Mouse (Mus musculus) midbrain, embryonic 15.5 days (tissue): ENCODE results near the gene Arpp21. TPM values are rescaled to one million over a fixed set of nuclear protein-coding genes. Genes with fewer than 3 reads are reported as not detected.

ENCODE experiments used
- ATAC-seq: fragments of 200-750 bp; cut with Nextera tagmentation; replicated peaks from 2 replicates; pipeline ENCODE4 v1.8.0; 2017; ENCODE audit warnings: moderate TSS enrichment
- H3K27ac ChIP-seq: fragments of 300-500 bp; sonication (generic); 2 replicates; pipeline ENCODE4 v1.5.1; 2015; ENCODE audit warnings: mild to moderate bottlenecking, inconsistent platforms
- H3K27me3 ChIP-seq: fragments of 300-500 bp; sonication (generic); replicated peaks from 2 replicates; pipeline ENCODE4 v1.6.1; 2015; ENCODE audit warnings: inconsistent platforms
- H3K36me3 ChIP-seq: fragments of 300-500 bp; sonication (generic); replicated peaks from 2 replicates; pipeline ENCODE4 v1.6.1; 2015; ENCODE audit warnings: inconsistent platforms
- H3K4me1 ChIP-seq: fragments of 300-500 bp; sonication (generic); 2 replicates; pipeline ENCODE4 v1.6.1; 2015; ENCODE audit warnings: inconsistent platforms
- H3K4me2 ChIP-seq: fragments of 300-500 bp; sonication (generic); 2 replicates; pipeline ENCODE4 v1.6.1; 2015; ENCODE audit warnings: inconsistent platforms, mild to moderate bottlenecking, moderate library complexity
- H3K4me3 ChIP-seq: fragments of 300-500 bp; sonication (generic); 2 replicates; pipeline ENCODE4 v1.5.1; 2015; ENCODE audit warnings: mild to moderate bottlenecking, inconsistent platforms
- H3K9ac ChIP-seq: fragments of 300-500 bp; sonication (generic); 2 replicates; pipeline ENCODE4 v1.6.1; 2015; ENCODE audit warnings: mild to moderate bottlenecking, inconsistent platforms
- H3K9me3 ChIP-seq: fragments of 300-500 bp; sonication (generic); 2 replicates; pipeline ENCODE4 v1.6.1; 2016; ENCODE audit warnings: inconsistent platforms
- WGBS: fragments of 180-500 bp; shearing (Covaris S2); methylation state at CpG from one replicate; pipeline ENCODE4 v1.1.7; 2015; ENCODE audit warnings: mixed read lengths; 5-methylcytosine and 5-hydroxymethylcytosine counted together
- polyA plus RNA-seq: library from polyadenylated mRNA; unstranded; fragments of >200 nt; fragmentation: Nextera tagmentation; extraction: Ambion mirVana; gene quantifications from 2 replicates; pipeline ENCODE4 v1.2.1, GENCODE M21; 2015

Arpp21 gene
- polyA plus RNA-seq, 1 experiment from 2014 or later = 56.4 TPM

GRCm38 (mm10) chr9:112189394-112189793 lies 46.3 kb downstream of the Arpp21 start:
- 85% methylated on average over 10 of the region's 10 CpGs for WGBS
- no peak overlapping the region for H3K27ac ChIP-seq

GRCm38 (mm10) chr9:112188358-112188893 lies 47.3 kb downstream of the Arpp21 start:
- WGBS = 39% methylated on average over 12 of the region's 12 CpGs
- peak overlapping the region; percentile 50 for H3K27ac ChIP-seq

More at GRCm38 (mm10) chr9:112189394-112189793, 46.3 kb downstream of the Arpp21 start:
- H3K27me3 ChIP-seq = no peaks in the 10 kb centered on the region
- H3K4me2 ChIP-seq = no peak overlapping the region
- no peaks in the 10 kb centered on the region for H3K36me3 ChIP-seq
- H3K9me3 ChIP-seq = no peaks in the 10 kb centered on the region
- peaks cover 36% of the 10 kb centered on the region for H3K4me1 ChIP-seq
- no peak overlapping the region for H3K4me3 ChIP-seq
- H3K9ac ChIP-seq = no peak overlapping the region
- no peak for ATAC-seq

GRCm38 (mm10) chr9:112187667-112188066 lies 48.1 kb downstream of the Arpp21 start:
- no peak overlapping the region for H3K4me3 ChIP-seq
- ATAC-seq = no peak

More at GRCm38 (mm10) chr9:112188358-112188893, 47.3 kb downstream of the Arpp21 start:
- no peak overlapping the region for H3K4me3 ChIP-seq
- peaks cover 36% of the 10 kb centered on the region for H3K4me1 ChIP-seq
- no peaks in the 10 kb centered on the region for H3K27me3 ChIP-seq
- no peaks in the 10 kb centered on the region for H3K36me3 ChIP-seq
- no peak for ATAC-seq
- no peaks in the 10 kb centered on the region for H3K9me3 ChIP-seq
- H3K9ac ChIP-seq = no peak overlapping the region
- H3K4me2 ChIP-seq = peak overlapping the region; percentile 20

GRCm38 (mm10) chr9:112186336-112187305 lies 49.1 kb downstream of the Arpp21 start:
- Histone ChIP-seq H3K27ac (no peak overlapping the region), H3K9ac (0 out of 2 replicates have a peak overlapping the region, but pooled peaks have one; percentile 6), H3K4me1 (peaks cover 36% of the 10 kb centered on the region), H3K27me3 (no peaks in the 10 kb centered on the region), H3K36me3 (no peaks in the 10 kb centered on the region), H3K4me2 (peak overlapping the region; percentile 16; the same call in 1 of the 2 replicates), H3K4me3 (no peak overlapping the region), H3K9me3 (no peaks in the 10 kb centered on the region)
- peak; percentile 50; the same call in 1 of the 2 replicates for ATAC-seq
- WGBS = 16% methylated on average over 14 of the region's 14 CpGs

More at GRCm38 (mm10) chr9:112187667-112188066, 48.1 kb downstream of the Arpp21 start:
- Histone ChIP-seq H3K36me3 (no peaks in the 10 kb centered on the region), H3K4me1 (peaks cover 36% of the 10 kb centered on the region), H3K9me3 (no peaks in the 10 kb centered on the region), H3K4me2 (peak overlapping the region; percentile 8; the same call in 1 of the 2 replicates), H3K9ac (no peak overlapping the region), H3K27ac (no peak overlapping the region), H3K27me3 (no peaks in the 10 kb centered on the region)
- WGBS = 39% methylated on average over 14 of the region's 14 CpGs

GRCm38 (mm10) chr9:112185746-112186145 lies 50.0 kb downstream of the Arpp21 start:
- peak; percentile 48; the same call in 1 of the 2 replicates for ATAC-seq
- WGBS = 63% methylated on average over 10 of the region's 10 CpGs
- no peak overlapping the region for H3K27ac ChIP-seq

GRCm38 (mm10) chr9:112182738-112183137 lies 53.0 kb downstream of the Arpp21 start:
- H3K27ac ChIP-seq = no peak overlapping the region
- H3K27me3 ChIP-seq = no peaks in the 10 kb centered on the region
- no peak overlapping the region for H3K4me3 ChIP-seq
- no peaks in the 10 kb centered on the region for H3K9me3 ChIP-seq
- H3K9ac ChIP-seq = no peak overlapping the region
- ATAC-seq = no peak
- 65% methylated on average over 3 of the region's 3 CpGs for WGBS
- H3K4me1 ChIP-seq = peaks cover 21% of the 10 kb centered on the region
- H3K4me2 ChIP-seq = no peak overlapping the region
- H3K36me3 ChIP-seq = no peaks in the 10 kb centered on the region

More at GRCm38 (mm10) chr9:112185746-112186145, 50.0 kb downstream of the Arpp21 start:
- Histone ChIP-seq H3K27me3 (no peaks in the 10 kb centered on the region), H3K9ac (no peak overlapping the region), H3K4me3 (no peak overlapping the region), H3K4me2 (no peak overlapping the region), H3K4me1 (peaks cover 36% of the 10 kb centered on the region), H3K9me3 (no peaks in the 10 kb centered on the region), H3K36me3 (no peaks in the 10 kb centered on the region)

- Histone ChIP-seq H3K4me3 (no peak overlapping the region), H3K27me3 (no peaks in the 10 kb centered on the region), H3K4me1 (peaks cover 5% of the 10 kb centered on the region), H3K36me3 (no peaks in the 10 kb centered on the region), H3K9ac (no peak overlapping the region), H3K27ac (no peak overlapping the region), H3K4me2 (no peak overlapping the region), H3K9me3 (no peaks in the 10 kb centered on the region)
- no peak for ATAC-seq
- 90% methylated on average over 4 of the region's 4 CpGs for WGBS
Measured at GRCm38 (mm10) chr9:112180006-112180405, 55.7 kb downstream of the Arpp21 start.

- Histone ChIP-seq H3K4me3 (no peak overlapping the region), H3K27me3 (no peaks in the 10 kb centered on the region), H3K9ac (no peak overlapping the region), H3K4me2 (no peak overlapping the region), H3K4me1 (peaks cover 15% of the 10 kb centered on the region), H3K9me3 (no peaks in the 10 kb centered on the region), H3K36me3 (no peaks in the 10 kb centered on the region), H3K27ac (no peak overlapping the region)
- WGBS = 54% methylated on average over 5 of the region's 5 CpGs
- ATAC-seq = no peak
Measured at GRCm38 (mm10) chr9:112178438-112178837, 57.3 kb downstream of the Arpp21 start.

- H3K36me3 ChIP-seq = no peaks in the 10 kb centered on the region
- no peak overlapping the region for H3K4me3 ChIP-seq
- WGBS = 71% methylated on average over 2 of the region's 2 CpGs
- ATAC-seq = no peak
- H3K9ac ChIP-seq = no peak overlapping the region
- peaks cover 15% of the 10 kb centered on the region for H3K4me1 ChIP-seq
- no peak overlapping the region for H3K27ac ChIP-seq
- no peaks in the 10 kb centered on the region for H3K27me3 ChIP-seq
- no peaks in the 10 kb centered on the region for H3K9me3 ChIP-seq
- no peak overlapping the region for H3K4me2 ChIP-seq
Measured at GRCm38 (mm10) chr9:112177569-112177968, 58.2 kb downstream of the Arpp21 start.

GRCm38 (mm10) chr9:112176317-112176716 lies 59.4 kb downstream of the Arpp21 start:
- 64% methylated on average over 6 of the region's 6 CpGs for WGBS
- Histone ChIP-seq H3K27ac (no peak overlapping the region), H3K4me3 (no peak overlapping the region), H3K27me3 (no peaks in the 10 kb centered on the region), H3K9me3 (no peaks in the 10 kb centered on the region), H3K4me1 (peaks cover 15% of the 10 kb centered on the region), H3K4me2 (no peak overlapping the region), H3K36me3 (no peaks in the 10 kb centered on the region), H3K9ac (no peak overlapping the region)
- ATAC-seq = no peak

GRCm38 (mm10) chr9:112174407-112175357 lies 61.1 kb downstream of the Arpp21 start:
- Histone ChIP-seq H3K4me2 (peak overlapping the region; percentile 25), H3K9ac (no peak overlapping the region), H3K36me3 (no peaks in the 10 kb centered on the region), H3K27ac (peak overlapping the region; percentile 56), H3K27me3 (no peaks in the 10 kb centered on the region), H3K4me1 (peaks cover 15% of the 10 kb centered on the region), H3K4me3 (no peak overlapping the region), H3K9me3 (no peaks in the 10 kb centered on the region)
- ATAC-seq = peak; percentile 76; the same call in 1 of the 2 replicates
- 14% methylated on average over 15 of the region's 15 CpGs for WGBS
